Mouse (Mus musculus): ENCODE data around the gene Tm9sf2.
A peak's percentile ranks its signal among the peaks of the same experiment; 100 is the strongest.
"Not testable (repeated sequence)": the region's sequence is repeated elsewhere in the genome, so short reads cannot be mapped to it uniquely, and the experiment has no call there.

The Tm9sf2 gene

GRCm38 (mm10) chr14:122106822-122107468 is at the start of gene Tm9sf2:
Gene Tm9sf2 (plus strand): TSS chr14:122107038.
- peak; percentile 94 for DNase-seq

GRCm38 (mm10) chr14:122057941-122058346 is 48.9 kb upstream of the Tm9sf2 start:
- no peak for DNase-seq

- DNase-seq: peak; percentile 86
Measured at GRCm38 (mm10) chr14:122060642-122061041, 46.2 kb upstream of the Tm9sf2 start.

- no peak for DNase-seq
Measured at GRCm38 (mm10) chr14:122061376-122061775, 45.5 kb upstream of the Tm9sf2 start.

- DNase-seq: no peak
Measured at GRCm38 (mm10) chr14:122062411-122063090, 44.3 kb upstream of the Tm9sf2 start.

- DNase-seq: no peak
Measured at GRCm38 (mm10) chr14:122063599-122063998, 43.2 kb upstream of the Tm9sf2 start.

GRCm38 (mm10) chr14:122064519-122064918 is 42.3 kb upstream of the Tm9sf2 start:
- peak; percentile 75 for DNase-seq

- DNase-seq: no peak
Measured at GRCm38 (mm10) chr14:122066243-122066642, 40.6 kb upstream of the Tm9sf2 start.

- DNase-seq: not testable (repeated sequence)
Measured at GRCm38 (mm10) chr14:122068036-122068435, 38.8 kb upstream of the Tm9sf2 start.

GRCm38 (mm10) chr14:122068801-122069695 is 37.8 kb upstream of the Tm9sf2 start:
- no peak for DNase-seq

- no peak for DNase-seq
Measured at GRCm38 (mm10) chr14:122069948-122070347, 36.9 kb upstream of the Tm9sf2 start.

- DNase-seq: no peak
Measured at GRCm38 (mm10) chr14:122073422-122073821, 33.4 kb upstream of the Tm9sf2 start.

- DNase-seq: no peak
Measured at GRCm38 (mm10) chr14:122074360-122074759, 32.5 kb upstream of the Tm9sf2 start.

- no peak for DNase-seq
Measured at GRCm38 (mm10) chr14:122075485-122076200, 31.2 kb upstream of the Tm9sf2 start.

GRCm38 (mm10) chr14:122077017-122077416 is 29.8 kb upstream of the Tm9sf2 start:
- no peak for DNase-seq

GRCm38 (mm10) chr14:122079428-122079827 is 27.4 kb upstream of the Tm9sf2 start:
- peak; percentile 63 for DNase-seq

GRCm38 (mm10) chr14:122079921-122080320 is 26.9 kb upstream of the Tm9sf2 start:
- no peak for DNase-seq

- DNase-seq: no peak
Measured at GRCm38 (mm10) chr14:122081308-122081707, 25.5 kb upstream of the Tm9sf2 start.

- no peak for DNase-seq
Measured at GRCm38 (mm10) chr14:122083499-122083898, 23.3 kb upstream of the Tm9sf2 start.

- no peak for DNase-seq
Measured at GRCm38 (mm10) chr14:122087956-122088355, 18.9 kb upstream of the Tm9sf2 start.

- DNase-seq: no peak
Measured at GRCm38 (mm10) chr14:122092363-122092762, 14.5 kb upstream of the Tm9sf2 start.

GRCm38 (mm10) chr14:122096331-122096730 is 10.5 kb upstream of the Tm9sf2 start:
- DNase-seq: no peak

- DNase-seq: no peak
Measured at GRCm38 (mm10) chr14:122099584-122099983, 7.3 kb upstream of the Tm9sf2 start.

All from right cerebral cortex, postnatal 14 days (tissue).